Comparison of ENCODE assay signal across 14 mouse cellular contexts in genomic region chr13:60674301-60674700, GRCm38 (mm10).
A peak's percentile ranks its signal among the peaks of the same experiment; 100 is the strongest.
DNase-seq lines count a peak whose midpoint lies in the region; ATAC-seq and TF ChIP-seq lines count a peak whose summit lies in the region.
"Had no signal": no experiment of that assay in that cellular context is flagged by ENCODE, and none has a peak within 500 bp of the region (broad histone marks: within the 10 kb centered on the region; RNA-seq: fewer than 3 reads in every experiment).

No protein-coding gene starts in this region.

- DNase-seq in gastrocnemius, adult 2 months = no peak
- no peak for DNase-seq in gastrocnemius, adult 8-10 months (ENCODE audit: low spot score in 2 of 2)
- DNase-seq in lung, embryonic 14.5 days = no peak
- DNase-seq in lung, postnatal 36 days = no peak
- DNase-seq in embryonic facial prominence, embryonic 14.5 days (ENCODE audit: low spot score) = no peak
- DNase-seq in cerebellum, adult 9-10 months = no peak
- DNase-seq in cerebellum, postnatal 14 days = no peak
- DNase-seq: cerebellum, adult 11-12 months; gastrocnemius, postnatal 25 days; right cerebral cortex, adult 18-20 months had no signal

- H3K4me1 ChIP-seq in lung, embryonic 14.5 days (ENCODE audit: insufficient read depth) = peaks cover 14% of the 10 kb centered on the region
- peaks cover 13% of the 10 kb centered on the region for H3K4me1 ChIP-seq in embryonic facial prominence, embryonic 14.5 days (ENCODE audit: control insufficient read depth, insufficient read depth, low read length)
- peaks cover 49% of the 10 kb centered on the region for H3K4me1 ChIP-seq in liver, embryonic 16.5 days (ENCODE audit: control insufficient read depth, low read depth, low read length)

- H3K9me3 ChIP-seq in lung, embryonic 14.5 days (ENCODE audit: low read depth, low read length) = no peaks in the 10 kb centered on the region
- H3K9me3 ChIP-seq in embryonic facial prominence, embryonic 14.5 days (ENCODE audit: control insufficient read depth, low read length) = no peaks in the 10 kb centered on the region
- no peaks in the 10 kb centered on the region for H3K9me3 ChIP-seq in liver, embryonic 16.5 days (replicated peaks; ENCODE audit: control insufficient read depth, low read length)
- H3K9me3 ChIP-seq: embryonic facial prominence, embryonic 13.5 days had no signal

- no peak for ATAC-seq in lung, embryonic 14.5 days (ENCODE audit: insufficient read depth)
- ATAC-seq in embryonic facial prominence, embryonic 14.5 days (ENCODE audit: low read depth) = no peak
- no peak for ATAC-seq in liver, embryonic 16.5 days (ENCODE audit: low read depth)
- ATAC-seq: forebrain, embryonic 16.5 days; hindbrain, postnatal 0 days had no signal

- no peak for TF ChIP-seq CTCF in gastrocnemius, adult 2 months (IDR thresholded peaks at IDR 0.05)
- TF ChIP-seq CTCF in lung, embryonic 14.5 days (IDR thresholded peaks at IDR 0.05; ENCODE audit: low read depth) = no peak

- no peaks in the 10 kb centered on the region for H3K27me3 ChIP-seq in lung, embryonic 14.5 days (ENCODE audit: insufficient read depth, low read length)
- H3K27me3 ChIP-seq in embryonic facial prominence, embryonic 14.5 days (replicated peaks; ENCODE audit: control insufficient read depth, insufficient read depth, low read length) = no peaks in the 10 kb centered on the region
- no peaks in the 10 kb centered on the region for H3K27me3 ChIP-seq in liver, embryonic 16.5 days (ENCODE audit: control insufficient read depth, insufficient read depth, low read depth, low read length)
- H3K27me3 ChIP-seq: embryonic facial prominence, embryonic 13.5 days had no signal

- no peak overlapping the region for H3K4me3 ChIP-seq in gastrocnemius, adult 2 months
- no peak overlapping the region for H3K4me3 ChIP-seq in lung, embryonic 14.5 days (ENCODE audit: low read depth, low read length)
- no peak overlapping the region for H3K4me3 ChIP-seq in embryonic facial prominence, embryonic 14.5 days (ENCODE audit: low read depth, low read length)
- H3K4me3 ChIP-seq in liver, embryonic 16.5 days (ENCODE audit: low read depth, low read length) = no peak overlapping the region
- H3K4me3 ChIP-seq: embryonic facial prominence, embryonic 13.5 days had no signal

- H3K36me3 ChIP-seq in lung, embryonic 14.5 days (ENCODE audit: insufficient read depth) = no peaks in the 10 kb centered on the region
- no peaks in the 10 kb centered on the region for H3K36me3 ChIP-seq in embryonic facial prominence, embryonic 14.5 days (ENCODE audit: control insufficient read depth, insufficient read depth, low read length)
- no peaks in the 10 kb centered on the region for H3K36me3 ChIP-seq in liver, embryonic 16.5 days (ENCODE audit: control insufficient read depth, insufficient read depth)

- H3K4me2 ChIP-seq in lung, embryonic 14.5 days = no peak overlapping the region
- H3K4me2 ChIP-seq in embryonic facial prominence, embryonic 14.5 days (ENCODE audit: low read depth, low read length) = 0 out of 2 replicates have a peak overlapping the region, but pooled peaks have one; percentile 35
- no peak overlapping the region for H3K4me2 ChIP-seq in liver, embryonic 16.5 days (ENCODE audit: low read depth, low read length)

- 0 out of 2 replicates have a peak overlapping the region, but pooled peaks have one; percentile 1 for H3K27ac ChIP-seq in gastrocnemius, adult 2 months
- H3K27ac ChIP-seq in lung, embryonic 14.5 days (ENCODE audit: low read depth) = peak overlapping the region; percentile 76
- H3K27ac ChIP-seq in embryonic facial prominence, embryonic 14.5 days (replicated peaks; ENCODE audit: low read depth, low read length) = no peak overlapping the region
- peak overlapping the region; percentile 49; the same call in 1 of the 2 replicates for H3K27ac ChIP-seq in liver, embryonic 16.5 days (ENCODE audit: low read length)
- H3K27ac ChIP-seq: embryonic facial prominence, embryonic 13.5 days; hindbrain, postnatal 0 days had no signal

- 9% methylated on average over 2 of the region's 2 CpGs for WGBS in lung, embryonic 14.5 days
- WGBS in embryonic facial prominence, embryonic 14.5 days = 23% methylated on average over 2 of the region's 2 CpGs
- 0% methylated on average over 2 of the region's 2 CpGs for WGBS in liver, embryonic 16.5 days (ENCODE audit: insufficient replicate concordance)

- intact Hi-C loops in gastrocnemius, adult 2 months (cut with DNase I) = loop anchor here (5.0 kb wide), 1 partner anchor 63 kb away; no protein-coding TSS in a partner anchor

- H3K9ac ChIP-seq in lung, embryonic 14.5 days = no peak overlapping the region
- H3K9ac ChIP-seq in embryonic facial prominence, embryonic 14.5 days (ENCODE audit: low read depth, low read length) = no peak overlapping the region
- no peak overlapping the region for H3K9ac ChIP-seq in liver, embryonic 16.5 days (ENCODE audit: low read depth, low read length)
- H3K9ac ChIP-seq: embryonic facial prominence, embryonic 13.5 days had no signal
